Mouse (Mus musculus): Measurements from ENCODE around the gene Olfr156.

- TF ChIP-seq CTCF (IDR thresholded peaks at IDR 0.05; ENCODE audit: low read depth) (no peak), EP300 (IDR thresholded peaks at IDR 0.05; ENCODE audit: low read depth) (no peak)
These were observed 39.6 kb upstream of the Olfr156 start for GRCm38 (mm10) chr4:43863298-43863697.
